Mouse (Mus musculus) E14TG2a.4 (cell line): ENCODE measurements around the gene Dapk1.

Experiments used
- H3K27me3 ChIP-seq: 2 replicates; pipeline ENCODE4 v1.6.1; 2014; ENCODE audit warnings: low read length, control low read depth; ENCODE audit not compliant: insufficient read depth
- H3K36me3 ChIP-seq: 2 replicates; pipeline ENCODE4 v1.6.1; 2014; ENCODE audit warnings: low read length, control low read depth; ENCODE audit not compliant: insufficient read depth
- H3K4me1 ChIP-seq: replicated peaks from 2 replicates; pipeline ENCODE4 v1.6.1; 2014; ENCODE audit warnings: low read depth, low read length, control low read depth
- H3K4me3 ChIP-seq: replicated peaks from 2 replicates; pipeline ENCODE4 v1.5.1; 2014; ENCODE audit warnings: mild to moderate bottlenecking, low read length
- H3K9me3 ChIP-seq: 2 replicates; pipeline ENCODE4 v1.6.1; 2014; ENCODE audit warnings: low read length, control low read depth
- CTCF ChIP-seq: conservative IDR thresholded peaks from 2 replicates; pipeline ENCODE4 v1.5.1; 2014; ENCODE audit warnings: low read length
- NANOG ChIP-seq: IDR thresholded peaks from 2 replicates; pipeline ENCODE4 v1.6.1; 2014; ENCODE audit warnings: borderline replicate concordance, low read length, mixed read lengths
- POU5F1 ChIP-seq: IDR thresholded peaks from 2 replicates; pipeline ENCODE4 v1.6.1; 2014; ENCODE audit warnings: low read length, borderline replicate concordance

Dapk1 gene

DNA sequence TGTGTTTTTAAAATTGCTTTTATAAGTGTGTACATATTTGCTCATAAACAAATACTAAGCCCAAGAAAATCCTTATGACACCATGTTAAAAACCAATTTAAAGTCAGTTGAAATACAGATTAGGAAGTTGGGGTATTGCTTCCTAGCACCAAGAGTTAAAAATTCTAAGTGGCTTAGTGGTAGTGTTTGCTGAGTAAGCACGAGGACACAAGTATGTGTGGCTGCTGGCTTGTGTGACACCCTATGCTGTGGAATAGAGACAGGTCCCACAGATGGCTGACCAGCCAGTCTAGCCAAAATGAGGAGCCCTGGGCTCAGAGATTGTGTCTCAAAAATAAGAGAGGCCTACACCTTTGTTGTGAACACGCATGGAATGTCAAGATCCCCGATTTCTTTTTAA, 114.4 kb downstream of the Dapk1 start:
- H3K27me3 ChIP-seq, result no peaks in the 10 kb centered on the region
- H3K36me3 ChIP-seq, result peaks cover 16% of the 10 kb centered on the region
- no peak for TF ChIP-seq CTCF
- TF ChIP-seq NANOG, result no peak
- no peak for TF ChIP-seq POU5F1
- H3K4me1 ChIP-seq, result 0 out of 2 replicates have a peak, but pooled peaks cover 3% of the 10 kb centered on the region
- no peak overlapping the region for H3K4me3 ChIP-seq
- H3K9me3 ChIP-seq, result no peaks in the 10 kb centered on the region

DNA sequence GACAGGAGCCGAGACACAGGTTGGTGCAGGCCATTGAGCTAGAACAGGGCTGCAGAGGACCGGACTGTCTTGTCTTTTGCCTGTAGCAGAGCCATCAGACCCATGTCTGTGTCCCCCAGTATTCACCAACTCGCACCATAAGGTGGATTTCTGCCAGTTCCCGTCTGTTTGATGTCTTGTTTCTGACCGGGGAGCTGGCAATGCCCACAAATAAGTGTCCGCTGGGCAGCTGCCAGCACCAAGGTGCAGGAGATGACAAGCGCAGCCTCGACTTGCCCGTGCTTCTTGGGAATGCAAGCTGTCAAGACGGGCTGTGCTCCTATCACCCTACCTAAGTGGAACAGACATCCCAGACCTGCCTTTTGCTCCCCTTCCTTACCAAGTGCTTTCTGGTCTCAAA, 115.7 kb downstream of the Dapk1 start:
- peaks cover 21% of the 10 kb centered on the region for H3K36me3 ChIP-seq
- H3K4me3 ChIP-seq, result no peak overlapping the region
- no peaks in the 10 kb centered on the region for H3K27me3 ChIP-seq
- TF ChIP-seq CTCF, result no peak
- no peak for TF ChIP-seq NANOG
- no peak for TF ChIP-seq POU5F1
- 0 out of 2 replicates have a peak, but pooled peaks cover 3% of the 10 kb centered on the region for H3K4me1 ChIP-seq
- no peaks in the 10 kb centered on the region for H3K9me3 ChIP-seq

DNA sequence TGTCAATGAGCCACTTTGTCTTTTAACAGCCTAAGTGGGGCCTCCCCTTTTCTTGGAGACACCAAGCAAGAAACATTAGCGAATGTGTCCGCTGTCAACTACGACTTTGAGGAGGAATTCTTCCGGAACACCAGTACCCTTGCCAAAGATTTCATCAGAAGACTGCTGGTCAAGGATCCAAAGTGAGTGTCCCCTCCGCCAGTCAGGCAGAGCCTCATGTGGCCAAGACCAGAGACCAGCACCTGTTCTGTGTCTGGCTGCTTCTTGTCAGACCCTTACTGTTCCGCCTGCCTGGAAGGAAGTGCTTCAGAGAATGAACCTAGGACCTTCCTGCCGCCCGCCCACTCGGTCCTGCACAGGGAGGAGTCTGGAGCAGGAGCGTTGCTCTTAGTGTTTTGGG, 117.8 kb downstream of the Dapk1 start:
- Histone ChIP-seq H3K4me1 (0 out of 2 replicates have a peak, but pooled peaks cover 3% of the 10 kb centered on the region), H3K27me3 (no peaks in the 10 kb centered on the region), H3K36me3 (peaks cover 34% of the 10 kb centered on the region), H3K4me3 (no peak overlapping the region), H3K9me3 (no peaks in the 10 kb centered on the region)
- no peak for TF ChIP-seq POU5F1
- no peak for TF ChIP-seq CTCF
- no peak for TF ChIP-seq NANOG

DNA sequence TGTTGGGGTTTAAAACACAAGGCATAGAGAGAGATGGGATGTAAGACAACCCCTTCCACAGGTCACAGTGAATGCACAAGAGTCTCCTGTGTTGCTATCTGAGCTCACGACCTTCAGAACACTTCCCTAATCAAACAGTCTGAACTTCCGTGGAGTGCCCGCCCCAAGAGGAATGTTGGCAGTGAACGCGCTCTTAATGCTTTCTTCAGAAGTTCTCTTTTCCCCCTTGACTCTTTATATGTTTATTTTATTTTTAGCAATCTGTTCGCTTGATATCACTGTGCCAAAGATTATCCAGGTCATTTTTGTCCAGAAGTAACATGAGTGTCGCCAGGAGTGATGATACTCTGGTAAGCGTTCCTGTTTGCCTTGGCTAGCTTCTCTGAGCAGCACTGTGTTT, 121.0 kb downstream of the Dapk1 start:
- Histone ChIP-seq H3K36me3 (peaks cover 46% of the 10 kb centered on the region), H3K27me3 (no peaks in the 10 kb centered on the region), H3K4me1 (peaks cover 8% of the 10 kb centered on the region; the same call in 1 of the 2 replicates), H3K9me3 (no peaks in the 10 kb centered on the region), H3K4me3 (no peak overlapping the region)
- TF ChIP-seq NANOG, result no peak

DNA sequence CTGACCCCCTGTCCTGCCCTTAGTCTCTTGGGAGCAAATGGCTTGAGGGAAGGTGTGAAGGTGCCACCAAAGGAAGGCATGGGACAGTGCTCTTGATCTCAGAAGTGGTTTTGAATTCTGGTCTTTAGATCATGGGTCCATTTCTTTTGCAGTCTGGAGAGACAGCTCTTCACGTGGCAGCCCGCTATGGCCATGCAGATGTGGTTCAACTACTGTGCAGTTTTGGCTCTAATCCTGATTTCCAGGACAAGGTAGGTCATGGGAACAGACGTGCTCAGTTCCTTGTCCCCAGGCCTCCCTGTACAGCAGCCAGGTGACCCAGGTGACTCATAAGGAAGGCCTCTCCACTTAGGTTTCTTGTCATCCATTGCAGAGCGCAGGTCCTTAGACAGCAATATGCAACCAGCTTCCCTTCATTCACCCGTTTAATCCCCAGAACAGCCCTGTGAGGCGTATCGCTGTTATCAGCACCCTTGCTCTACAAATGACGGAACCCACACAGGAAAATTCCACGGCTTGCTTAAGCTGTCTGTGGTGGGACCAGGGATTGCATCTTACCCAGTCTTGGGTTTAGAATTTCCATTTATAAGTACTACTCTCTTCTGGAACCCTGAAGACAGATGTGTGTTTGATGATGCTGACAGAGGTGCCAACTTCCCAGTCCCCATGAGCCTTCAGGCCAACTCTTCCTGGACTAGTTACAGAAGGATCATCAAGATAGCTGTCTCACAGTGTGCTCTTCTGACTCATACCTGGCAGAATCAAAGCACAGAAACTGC, 126.7 kb downstream of the Dapk1 start:
- no peaks in the 10 kb centered on the region for H3K9me3 ChIP-seq
- H3K36me3 ChIP-seq, result peaks cover 45% of the 10 kb centered on the region
- no peaks in the 10 kb centered on the region for H3K27me3 ChIP-seq
- TF ChIP-seq POU5F1 (no peak), NANOG (no peak), CTCF (no peak)
- no peak overlapping the region for H3K4me3 ChIP-seq
- peaks cover 5% of the 10 kb centered on the region; the same call in 1 of the 2 replicates for H3K4me1 ChIP-seq

DNA sequence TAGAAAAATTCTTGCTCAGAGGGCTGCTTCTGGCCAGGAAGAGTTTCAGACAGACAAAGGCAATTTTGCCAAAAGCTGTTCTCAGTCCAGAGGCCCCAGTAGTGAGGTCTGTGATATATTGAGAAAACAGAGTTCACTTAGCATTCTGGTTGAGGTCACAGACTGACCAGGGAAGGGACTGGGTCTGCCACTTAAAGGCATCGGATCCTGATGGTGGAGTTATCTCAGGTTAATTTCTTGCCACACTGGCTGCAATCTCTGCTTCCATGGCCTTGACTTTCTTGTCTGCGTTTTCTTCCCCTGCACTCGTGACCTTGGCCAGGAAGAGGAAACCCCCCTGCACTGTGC, 127.3 kb downstream of the Dapk1 start:
- Histone ChIP-seq H3K27me3 (no peaks in the 10 kb centered on the region), H3K36me3 (peaks cover 43% of the 10 kb centered on the region), H3K4me3 (no peak overlapping the region), H3K4me1 (peaks cover 5% of the 10 kb centered on the region; the same call in 1 of the 2 replicates), H3K9me3 (no peaks in the 10 kb centered on the region)
- TF ChIP-seq NANOG (no peak), CTCF (no peak), POU5F1 (no peak)

DNA sequence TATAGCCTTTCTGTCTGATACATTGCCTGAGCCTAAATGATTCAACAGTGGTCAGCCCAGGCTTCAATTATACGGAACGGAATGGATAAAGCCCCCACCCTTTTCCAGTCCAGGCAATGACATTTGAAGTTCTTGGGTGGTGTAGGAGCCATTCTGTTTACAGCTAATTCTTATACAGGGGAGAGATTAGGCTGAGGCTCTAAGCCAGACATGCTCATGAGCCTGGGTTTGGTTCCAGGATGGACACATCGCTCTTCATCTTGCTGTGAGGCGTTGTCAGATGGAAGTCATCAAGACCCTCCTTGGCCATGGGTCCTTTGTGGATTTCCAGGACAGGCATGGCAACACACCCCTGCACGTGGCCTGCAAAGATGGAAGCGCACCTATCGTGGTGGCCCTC, 128.8 kb downstream of the Dapk1 start:
- no peaks in the 10 kb centered on the region for H3K27me3 ChIP-seq
- H3K4me1 ChIP-seq, result no peaks in the 10 kb centered on the region
- no peak overlapping the region for H3K4me3 ChIP-seq
- TF ChIP-seq CTCF (no peak), POU5F1 (no peak), NANOG (no peak)
- H3K36me3 ChIP-seq, result peaks cover 38% of the 10 kb centered on the region
- no peaks in the 10 kb centered on the region for H3K9me3 ChIP-seq

DNA sequence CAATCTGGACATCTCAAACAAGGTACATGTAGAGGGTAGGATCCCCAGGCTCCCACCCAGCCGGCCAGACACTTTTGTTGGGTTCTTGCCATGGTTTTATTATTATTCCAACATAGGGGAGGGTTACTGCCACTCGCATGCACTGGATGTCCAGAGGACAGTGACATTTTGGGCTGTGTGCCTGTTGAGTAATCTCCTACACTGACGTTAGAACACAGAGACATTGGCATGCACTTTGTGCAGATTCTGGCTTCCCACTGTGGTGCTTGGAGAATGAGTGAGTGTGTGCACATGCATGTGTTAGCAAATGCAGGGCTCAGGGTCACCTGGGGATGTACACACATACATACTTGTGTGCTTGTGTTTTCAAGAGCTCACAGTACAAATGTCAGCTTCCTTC, 129.3 kb downstream of the Dapk1 start:
- Histone ChIP-seq H3K4me3 (no peak overlapping the region), H3K9me3 (no peaks in the 10 kb centered on the region), H3K27me3 (no peaks in the 10 kb centered on the region), H3K4me1 (peaks cover 3% of the 10 kb centered on the region), H3K36me3 (peaks cover 34% of the 10 kb centered on the region)
- no peak for TF ChIP-seq NANOG
- TF ChIP-seq CTCF, result no peak
- no peak for TF ChIP-seq POU5F1

DNA sequence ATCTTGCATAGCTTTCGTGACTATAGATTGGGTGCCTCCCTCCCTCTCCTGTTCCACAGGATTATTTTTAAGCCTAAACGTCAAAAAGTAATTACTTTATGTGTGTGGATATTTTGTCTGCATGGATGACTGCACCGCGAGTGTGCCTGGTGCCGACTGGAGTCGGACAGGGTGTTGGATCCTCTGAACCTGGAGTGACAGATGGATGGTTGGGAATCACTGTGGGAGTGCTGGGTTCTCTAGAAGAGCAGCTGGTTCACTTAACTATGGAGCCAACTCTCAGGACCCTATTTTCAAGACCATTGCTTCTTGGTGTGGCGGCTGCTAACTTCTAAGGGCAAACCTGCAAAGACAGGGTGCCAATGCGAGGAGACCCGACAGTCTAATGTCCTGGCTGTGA, 133.6 kb downstream of the Dapk1 start:
- Histone ChIP-seq H3K4me1 (peaks cover 29% of the 10 kb centered on the region), H3K36me3 (peaks cover 15% of the 10 kb centered on the region), H3K9me3 (no peaks in the 10 kb centered on the region), H3K27me3 (no peaks in the 10 kb centered on the region), H3K4me3 (no peak overlapping the region)
- TF ChIP-seq CTCF, result no peak
- no peak for TF ChIP-seq POU5F1
- TF ChIP-seq NANOG, result no peak
